Comparison of ENCODE assay signal across 25 mouse cellular contexts in the genomic region with DNA sequence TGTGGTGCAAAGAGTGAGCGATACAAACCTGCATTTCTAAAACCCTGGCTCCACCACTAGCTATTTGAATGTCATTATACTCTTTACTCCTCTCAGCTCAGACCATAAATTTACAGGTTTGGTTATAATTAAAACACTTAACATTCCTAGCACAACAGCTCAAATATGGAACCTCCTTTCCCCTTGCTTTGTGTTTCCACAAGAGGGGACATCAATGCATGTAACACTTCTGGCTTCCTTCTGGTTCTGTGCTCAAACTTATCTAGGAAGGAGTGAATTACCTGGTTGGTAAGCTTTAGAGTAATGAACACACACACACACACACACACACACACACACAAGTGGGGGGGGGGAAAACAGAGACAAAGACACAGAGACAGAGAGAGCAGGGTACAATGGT.
DNase-seq lines count a peak whose midpoint lies in the region; ATAC-seq and TF ChIP-seq lines count a peak whose summit lies in the region.
"Had no signal": no experiment of that assay in that cellular context is flagged by ENCODE, and none has a peak within 500 bp of the region (broad histone marks: within the 10 kb centered on the region; RNA-seq: fewer than 3 reads in every experiment).

No protein-coding gene starts in this region.

- H3K4me2 ChIP-seq in CH12.LX (ENCODE audit: insufficient read depth, low read depth, poor library complexity, severe bottlenecking), result no peak overlapping the region
- H3K4me2 ChIP-seq in intestine, embryonic 16.5 days (ENCODE audit: low read depth, low read length), result no peak overlapping the region
- H3K4me2 ChIP-seq: embryonic facial prominence, embryonic 13.5 days; embryonic facial prominence, embryonic 15.5 days; forebrain, embryonic 12.5 days had no signal

- dilution Hi-C loops in CH12.LX (cut with MboI; ENCODE audit: extremely low pct_ligation_motif_present, extremely low pct_unique_long_range_greater_than_20kb, low sequenced_read_pairs), result no loop called here

- TF ChIP-seq POLR2A in CH12.LX (IDR thresholded peaks at IDR 0.05; ENCODE audit: low read depth, low read length) (no peak), MEL (IDR thresholded peaks at IDR 0.05; ENCODE audit: control insufficient read depth in 1 of 2, insufficient read depth in 1 of 2, low read depth in 1 of 2, low read length in 2 of 2, poor library complexity in 1 of 2) (no peak)

- no peak for DNase-seq in CH12.LX (ENCODE audit: extremely low read depth)
- peak; percentile 61 for DNase-seq in MEL (ENCODE audit: low read depth, low spot score)
- peak; percentile 50 for DNase-seq in R1 (ENCODE audit: low read depth, low spot score)
- no peak for DNase-seq in limb, embryonic 10.5 days (ENCODE audit: low spot score)
- DNase-seq in adrenal gland, adult 2 months, result no peak
- DNase-seq: adrenal gland, postnatal 10 days; adrenal gland, postnatal 25 days; cerebellum, adult 11 months; cerebellum, adult 18-20 months; cerebellum, adult 8-10 months; cerebellum, adult 9-11 months; cerebellum, postnatal 14 days; cerebellum, postnatal 36 days; embryo, embryonic 11 days had no signal

- H3K27me3 ChIP-seq in CH12.LX (replicated peaks) (no peaks in the 10 kb centered on the region), MEL (ENCODE audit: control insufficient read depth in 1 of 2, insufficient read depth in 2 of 2, low read length in 2 of 2) (no peaks in the 10 kb centered on the region)
- no peaks in the 10 kb centered on the region for H3K27me3 ChIP-seq in limb, embryonic 10.5 days (ENCODE audit: low read depth, poor library complexity, severe bottlenecking)
- H3K27me3 ChIP-seq in intestine, embryonic 16.5 days (replicated peaks; ENCODE audit: control insufficient read depth, insufficient read depth, low read length), result no peaks in the 10 kb centered on the region
- H3K27me3 ChIP-seq: embryonic facial prominence, embryonic 13.5 days; embryonic facial prominence, embryonic 15.5 days; forebrain, embryonic 12.5 days; Patski had no signal

- H3K4me3 ChIP-seq in CH12.LX (replicated peaks in 1 of 3; ENCODE audit: low read depth in 2 of 3, low read length in 2 of 3, poor library complexity in 1 of 3) (no peak overlapping the region), MEL (ENCODE audit: control insufficient read depth in 1 of 2, insufficient read depth in 1 of 2, low read depth in 2 of 2, low read length in 2 of 2) (no peak overlapping the region)
- H3K4me3 ChIP-seq in limb, embryonic 10.5 days, result no peak overlapping the region
- H3K4me3 ChIP-seq in intestine, embryonic 16.5 days (ENCODE audit: low read length), result no peak overlapping the region
- H3K4me3 ChIP-seq: embryonic facial prominence, embryonic 13.5 days; embryonic facial prominence, embryonic 15.5 days; erythroblast, embryonic 14.5 days; forebrain, embryonic 10.5 days; forebrain, embryonic 12.5 days had no signal

- no peak overlapping the region for H3K9ac ChIP-seq in CH12.LX (ENCODE audit: insufficient read depth, low read depth)
- no peak overlapping the region for H3K9ac ChIP-seq in MEL (ENCODE audit: control insufficient read depth, low read depth, low read length, poor library complexity, severe bottlenecking)
- no peak overlapping the region for H3K9ac ChIP-seq in intestine, embryonic 16.5 days (ENCODE audit: low read depth, low read length)
- H3K9ac ChIP-seq: embryonic facial prominence, embryonic 13.5 days; embryonic facial prominence, embryonic 15.5 days; forebrain, embryonic 12.5 days had no signal

- 98% methylated on average over 1 of the region's 1 CpGs for WGBS in limb, embryonic 10.5 days
- WGBS in intestine, embryonic 16.5 days, result 94% methylated on average over 1 of the region's 1 CpGs

- H3K36me3 ChIP-seq in CH12.LX (replicated peaks in 1 of 2; ENCODE audit: control insufficient read depth in 1 of 2, insufficient read depth in 1 of 2, low read length in 1 of 2) (no peaks in the 10 kb centered on the region), MEL (ENCODE audit: control insufficient read depth in 1 of 2, insufficient read depth in 2 of 2, low read length in 2 of 2) (peaks cover 0 to 3% of the 10 kb centered on the region in 2 experiments; a peak in 1 of 4 replicates)
- no peaks in the 10 kb centered on the region for H3K36me3 ChIP-seq in limb, embryonic 10.5 days
- no peaks in the 10 kb centered on the region for H3K36me3 ChIP-seq in intestine, embryonic 16.5 days (ENCODE audit: control insufficient read depth, insufficient read depth, low read length)
- H3K36me3 ChIP-seq: embryonic facial prominence, embryonic 13.5 days; embryonic facial prominence, embryonic 15.5 days; forebrain, embryonic 10.5 days; forebrain, embryonic 12.5 days; G1E had no signal

- H3K4me1 ChIP-seq in CH12.LX (ENCODE audit: control insufficient read depth in 1 of 2, insufficient read depth in 2 of 2) (peaks cover 6 to 13% of the 10 kb centered on the region in 2 experiments), MEL (ENCODE audit: control insufficient read depth in 1 of 2, insufficient read depth in 2 of 2, low read length in 2 of 2) (peaks cover 0 to 14% of the 10 kb centered on the region in 2 experiments; a peak in 2 of 4 replicates)
- peaks cover 12% of the 10 kb centered on the region for H3K4me1 ChIP-seq in limb, embryonic 10.5 days
- 0 out of 2 replicates have a peak, but pooled peaks cover 2% of the 10 kb centered on the region for H3K4me1 ChIP-seq in intestine, embryonic 16.5 days (ENCODE audit: control insufficient read depth, insufficient read depth, low read length)

- TF ChIP-seq CTCF in CH12.LX (conservative IDR thresholded peaks at IDR 0.05 in 1 of 2, IDR thresholded peaks at IDR 0.05 in 1 of 2; ENCODE audit: low read depth in 2 of 2, low read length in 2 of 2) (no peak), MEL (IDR thresholded peaks at IDR 0.05 in 2 of 3, conservative IDR thresholded peaks at IDR 0.05 in 1 of 3; ENCODE audit: control insufficient read depth in 1 of 3, insufficient read depth in 1 of 3, low read depth in 2 of 3, low read length in 3 of 3, poor library complexity in 1 of 3, severe bottlenecking in 1 of 3) (no peak)

- no peak for ATAC-seq in intestine, embryonic 16.5 days
- ATAC-seq: activated CD4-positive, CD25-positive, alpha-beta regulatory T cell, adult 4 months; forebrain, embryonic 14.5 days; forebrain, embryonic 16.5 days; Patski had no signal

- no peak for TF ChIP-seq EP300 in CH12.LX (IDR thresholded peaks at IDR 0.05; ENCODE audit: low read length)
- TF ChIP-seq EP300 in MEL (IDR thresholded peaks at IDR 0.05; ENCODE audit: low read depth in 1 of 2, low read length in 2 of 2), result no peak

- TF ChIP-seq RAD21 in CH12.LX (IDR thresholded peaks at IDR 0.05; ENCODE audit: low read depth, low read length) (no peak), MEL (IDR thresholded peaks at IDR 0.05; ENCODE audit: low read depth, low read length) (no peak)

- H3K9me3 ChIP-seq in CH12.LX (replicated peaks; ENCODE audit: low read length), result no peaks in the 10 kb centered on the region
- no peaks in the 10 kb centered on the region for H3K9me3 ChIP-seq in MEL (replicated peaks; ENCODE audit: insufficient read depth, low read length)
- H3K9me3 ChIP-seq in limb, embryonic 10.5 days (replicated peaks), result no peaks in the 10 kb centered on the region
- H3K9me3 ChIP-seq in intestine, embryonic 16.5 days (ENCODE audit: control insufficient read depth, low read length), result no peaks in the 10 kb centered on the region
- H3K9me3 ChIP-seq: embryonic facial prominence, embryonic 13.5 days; embryonic facial prominence, embryonic 15.5 days; forebrain, embryonic 10.5 days; forebrain, embryonic 12.5 days; G1E had no signal

- H3K79me2 ChIP-seq in CH12.LX (replicated peaks; ENCODE audit: control insufficient read depth, extremely low read depth, insufficient read depth, poor library complexity, severe bottlenecking) (no peaks in the 10 kb centered on the region), MEL (ENCODE audit: control insufficient read depth, insufficient read depth, low read length, poor library complexity) (no peaks in the 10 kb centered on the region)

- in situ Hi-C loops in CH12.LX (cut with MboI; ENCODE audit: low pct_ligation_motif_present, low pct_unique_long_range_greater_than_20kb, low sequenced_read_pairs), result no loop called here

- H3K27ac ChIP-seq in CH12.LX (ENCODE audit: insufficient read depth, low read depth) (no peak overlapping the region), MEL (ENCODE audit: control insufficient read depth, low read depth, low read length) (no peak overlapping the region)
- no peak overlapping the region for H3K27ac ChIP-seq in limb, embryonic 10.5 days
- no peak overlapping the region for H3K27ac ChIP-seq in intestine, embryonic 16.5 days (ENCODE audit: low read length)
- H3K27ac ChIP-seq: embryonic facial prominence, embryonic 13.5 days; embryonic facial prominence, embryonic 15.5 days; forebrain, embryonic 10.5 days; forebrain, embryonic 12.5 days had no signal

TF ChIP-seq in CH12.LX, 34 proteins besides CTCF, POLR2A, EP300 and RAD21:
- TF ChIP-seq ZMIZ1 (IDR thresholded peaks at IDR 0.05; ENCODE audit: low read depth, low read length) (no peak), HCFC1 (IDR thresholded peaks at IDR 0.05; ENCODE audit: low read depth, low read length) (peak; percentile 52)

TF ChIP-seq in MEL, 35 proteins besides CTCF, POLR2A, EP300 and RAD21:
- TF ChIP-seq TBP (IDR thresholded peaks at IDR 0.05; ENCODE audit: low read depth, low read length), result 0 out of 2 replicates have a peak, but pooled peaks have one; percentile 30
- TF ChIP-seq NRF1 (IDR thresholded peaks at IDR 0.05; ENCODE audit: insufficient read depth, low read depth, low read length, poor library complexity, severe bottlenecking), result no peak
- no peak for TF ChIP-seq SIN3A (IDR thresholded peaks at IDR 0.05; ENCODE audit: low read length)
- 0 out of 2 replicates have a peak, but pooled peaks have one; percentile 34 for TF ChIP-seq HCFC1 (IDR thresholded peaks at IDR 0.05; ENCODE audit: low read depth, low read length)
- TF ChIP-seq BHLHE40 (IDR thresholded peaks at IDR 0.05; ENCODE audit: borderline replicate concordance, low read depth, low read length), result no peak
- TF ChIP-seq ELF1 (IDR thresholded peaks at IDR 0.05; ENCODE audit: low read depth, low read length), result 0 out of 2 replicates have a peak, but pooled peaks have one; percentile 13
- TF ChIP-seq TCF12 (IDR thresholded peaks at IDR 0.05; ENCODE audit: low read depth, low read length), result peak; percentile 37; the same call in 1 of the 2 replicates
- TF ChIP-seq UBTF (IDR thresholded peaks at IDR 0.05; ENCODE audit: borderline replicate concordance, insufficient read depth, low read depth, low read length), result no peak
- TF ChIP-seq USF2 (IDR thresholded peaks at IDR 0.05; ENCODE audit: borderline replicate concordance in 1 of 2, insufficient read depth in 1 of 2, low read depth in 1 of 2, low read length in 2 of 2), result no peak
- TF ChIP-seq NELFE (IDR thresholded peaks at IDR 0.05; ENCODE audit: low read depth, low read length), result 0 out of 2 replicates have a peak, but pooled peaks have one; percentile 14

Comparison
In these comparisons a context has a peak if more than half of its experiments do, and no peak if none do; other contexts are left out.
1. DNase-seq: peak in MEL (single experiment) and R1 (single experiment); none in CH12.LX (single experiment), limb, embryonic 10.5 days (single experiment) and adrenal gland, adult 2 months (single experiment).